In the genomic region with DNA sequence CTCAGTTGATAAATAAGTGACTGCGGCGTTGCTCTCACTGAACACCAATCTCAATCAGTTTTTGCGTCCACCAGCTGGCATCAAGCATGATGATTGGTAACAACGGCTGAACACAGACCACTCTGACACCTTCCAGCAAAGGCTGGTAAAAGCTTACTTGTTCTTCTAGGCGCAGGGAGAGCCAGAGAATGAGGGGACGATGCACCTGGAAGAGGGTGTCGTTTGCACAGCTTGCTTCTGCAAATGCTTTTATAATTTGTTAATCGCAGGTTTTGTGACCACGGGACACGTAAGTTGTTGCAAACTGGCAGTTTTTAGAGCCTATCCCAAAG, we compare ENCODE assay signal across 12 mouse cellular contexts. TPM values are rescaled to one million over a fixed set of nuclear protein-coding genes. Genes with fewer than 3 reads are reported as not detected.
DNase-seq lines count a peak whose midpoint lies in the region; ATAC-seq lines count a peak whose summit lies in the region.
"Had no signal": no experiment of that assay in that cellular context is flagged by ENCODE, and none has a peak within 500 bp of the region (broad histone marks: within the 10 kb centered on the region; RNA-seq: fewer than 3 reads in every experiment).

No protein-coding gene starts in this region.

- 41% methylated on average over 10 of the region's 10 CpGs for WGBS in heart, embryonic 15.5 days
- WGBS in embryonic facial prominence, embryonic 11.5 days = 52% methylated on average over 10 of the region's 10 CpGs
- 21% methylated on average over 10 of the region's 10 CpGs for WGBS in forebrain, embryonic 16.5 days
- WGBS in midbrain, embryonic 10.5 days = 54% methylated on average over 10 of the region's 10 CpGs

- no peak overlapping the region for H3K9ac ChIP-seq in heart, embryonic 15.5 days
- H3K9ac ChIP-seq in embryonic facial prominence, embryonic 11.5 days (replicated peaks; ENCODE audit: low read length) = no peak overlapping the region
- peak overlapping the region; percentile 48 for H3K9ac ChIP-seq in forebrain, embryonic 16.5 days (replicated peaks; ENCODE audit: low read depth, low read length)

- H3K9me3 ChIP-seq in heart, embryonic 15.5 days (replicated peaks) = no peaks in the 10 kb centered on the region
- no peaks in the 10 kb centered on the region for H3K9me3 ChIP-seq in embryonic facial prominence, embryonic 11.5 days (replicated peaks; ENCODE audit: control insufficient read depth, low read length)
- no peaks in the 10 kb centered on the region for H3K9me3 ChIP-seq in forebrain, embryonic 16.5 days (ENCODE audit: control insufficient read depth, low read length)
- 0 out of 2 replicates have a peak, but pooled peaks cover 3% of the 10 kb centered on the region for H3K9me3 ChIP-seq in midbrain, embryonic 10.5 days (replicated peaks)

- peak overlapping the region; percentile 38 for H3K4me2 ChIP-seq in heart, embryonic 15.5 days
- H3K4me2 ChIP-seq in embryonic facial prominence, embryonic 11.5 days (ENCODE audit: low read depth, low read length) = 0 out of 2 replicates have a peak overlapping the region, but pooled peaks have one; percentile 40
- H3K4me2 ChIP-seq in forebrain, embryonic 16.5 days (ENCODE audit: low read length) = peak overlapping the region; percentile 36

- peaks cover 14% of the 10 kb centered on the region for H3K4me1 ChIP-seq in heart, embryonic 15.5 days (replicated peaks)
- no peaks in the 10 kb centered on the region for H3K4me1 ChIP-seq in embryonic facial prominence, embryonic 11.5 days (ENCODE audit: control insufficient read depth, insufficient read depth, low read length)
- peaks cover 16% of the 10 kb centered on the region for H3K4me1 ChIP-seq in forebrain, embryonic 16.5 days (replicated peaks; ENCODE audit: control insufficient read depth, insufficient read depth, low read length)
- peaks cover 17% of the 10 kb centered on the region for H3K4me1 ChIP-seq in midbrain, embryonic 10.5 days

- no peak overlapping the region for H3K27ac ChIP-seq in heart, embryonic 15.5 days
- no peak overlapping the region for H3K27ac ChIP-seq in embryonic facial prominence, embryonic 11.5 days (replicated peaks; ENCODE audit: low read depth, low read length)
- peak overlapping the region; percentile 76 for H3K27ac ChIP-seq in forebrain, embryonic 16.5 days (ENCODE audit: low read length)
- peak overlapping the region; percentile 57; the same call in 1 of the 2 replicates for H3K27ac ChIP-seq in midbrain, embryonic 10.5 days (replicated peaks)

- no peak for ATAC-seq in heart, embryonic 15.5 days (replicated peaks; ENCODE audit: insufficient number of reproducible peaks, insufficient read depth, low FRiP score, low read depth)
- ATAC-seq in embryonic facial prominence, embryonic 11.5 days (replicated peaks; ENCODE audit: insufficient number of reproducible peaks, low FRiP score, low TSS enrichment, low read depth) = no peak
- peak; percentile 36 for ATAC-seq in forebrain, embryonic 16.5 days

- H3K36me3 ChIP-seq in heart, embryonic 15.5 days = no peaks in the 10 kb centered on the region
- no peaks in the 10 kb centered on the region for H3K36me3 ChIP-seq in embryonic facial prominence, embryonic 11.5 days (replicated peaks; ENCODE audit: control insufficient read depth, insufficient read depth, low read depth, low read length)
- H3K36me3 ChIP-seq in forebrain, embryonic 16.5 days (ENCODE audit: control insufficient read depth, insufficient read depth) = no peaks in the 10 kb centered on the region
- no peaks in the 10 kb centered on the region for H3K36me3 ChIP-seq in midbrain, embryonic 10.5 days

- H3K27me3 ChIP-seq in heart, embryonic 15.5 days = no peaks in the 10 kb centered on the region
- H3K27me3 ChIP-seq in embryonic facial prominence, embryonic 11.5 days (ENCODE audit: control insufficient read depth, insufficient read depth, low read length) = no peaks in the 10 kb centered on the region
- no peaks in the 10 kb centered on the region for H3K27me3 ChIP-seq in forebrain, embryonic 16.5 days (replicated peaks; ENCODE audit: control insufficient read depth, insufficient read depth, low read length)
- H3K27me3 ChIP-seq in midbrain, embryonic 10.5 days (ENCODE audit: low read depth, poor library complexity, severe bottlenecking) = peaks cover 14% of the 10 kb centered on the region
- H3K27me3 ChIP-seq: CH12.LX had no signal

- no peak for DNase-seq in heart, postnatal 4 days
- DNase-seq in embryonic facial prominence, embryonic 11.5 days (ENCODE audit: low spot score) = no peak
- DNase-seq in midbrain, embryonic 10.5 days (ENCODE audit: low spot score) = no peak
- no peak for DNase-seq in Muller cell, postnatal 12 days (ENCODE audit: inconsistent ontology term)
- DNase-seq in urinary bladder, postnatal 10 days (ENCODE audit: low spot score) = no peak
- no peak for DNase-seq in cerebellum, postnatal 36 days
- DNase-seq: cerebellum, adult 11-12 months; liver; right cerebral cortex, postnatal 4 days had no signal

- no peak overlapping the region for H3K4me3 ChIP-seq in heart, embryonic 15.5 days
- no peak overlapping the region for H3K4me3 ChIP-seq in embryonic facial prominence, embryonic 11.5 days (ENCODE audit: low read depth, low read length)
- H3K4me3 ChIP-seq in forebrain, embryonic 16.5 days (replicated peaks; ENCODE audit: low read length) = no peak overlapping the region
- H3K4me3 ChIP-seq in midbrain, embryonic 10.5 days = 0 out of 2 replicates have a peak overlapping the region, but pooled peaks have one; percentile 30

RNA-seq across cellular contexts. Expression of a gene that starts 51.4 kb away (rescaled TPM):
- 22.7 and 28.7 TPM in 2 replicates for polyA plus RNA-seq in heart, embryonic 15.5 days (2015; fragmentation: Nextera tagmentation; extraction: Ambion mirVana)
- 10 to 100 TPM; 13.8 to 14.3 TPM for total RNA-seq in heart, postnatal 4 days (2021)
- 52.9 and 59.0 TPM in 2 replicates for polyA plus RNA-seq in embryonic facial prominence, embryonic 11.5 days (2014; fragmentation: Nextera tagmentation; extraction: Ambion mirVana)
- polyA plus RNA-seq in forebrain, embryonic 16.5 days (2015; fragmentation: Nextera tagmentation; extraction: Ambion mirVana) = 68.0 and 69.1 TPM in 2 replicates
- polyA plus RNA-seq in midbrain, embryonic 10.5 days (2016; fragmentation: Nextera tagmentation; extraction: Ambion mirVana) = 54.6 and 60.4 TPM in 2 replicates

RNA-seq across cellular contexts. Expression of a gene that starts 51.8 kb away (rescaled TPM):
- polyA plus RNA-seq in heart, embryonic 15.5 days (2015; fragmentation: Nextera tagmentation; extraction: Ambion mirVana) = 77.5 and 93.8 TPM in 2 replicates
- 100 to 1,000 TPM; 145 to 148 TPM for total RNA-seq in heart, postnatal 4 days (2021)
- 270 and 281 TPM in 2 replicates for polyA plus RNA-seq in embryonic facial prominence, embryonic 11.5 days (2014; fragmentation: Nextera tagmentation; extraction: Ambion mirVana)
- 246 and 250 TPM in 2 replicates for polyA plus RNA-seq in forebrain, embryonic 16.5 days (2015; fragmentation: Nextera tagmentation; extraction: Ambion mirVana)
- 234 and 244 TPM in 2 replicates for polyA plus RNA-seq in midbrain, embryonic 10.5 days (2016; fragmentation: Nextera tagmentation; extraction: Ambion mirVana)

Comparison
In these comparisons a context has a peak if more than half of its experiments do, and no peak if none do; other contexts are left out.
1. H3K27ac ChIP-seq: peak in forebrain, embryonic 16.5 days (single experiment) and midbrain, embryonic 10.5 days (single experiment); none in heart, embryonic 15.5 days (single experiment) and embryonic facial prominence, embryonic 11.5 days (single experiment).
2. Peak in every context shown above with its lines, with median percentiles within 50 percentile points of each other: H3K4me2 ChIP-seq.